Mouse (Mus musculus) erythroblast, embryonic 14.5 days (primary cell): ENCODE results near the gene Rit1. TPM values are rescaled to one million over a fixed set of nuclear protein-coding genes. Genes with fewer than 3 reads are reported as not detected.

Source experiments
- H3K27me3 ChIP-seq: 2 replicates; pipeline ENCODE4 v1.6.1; 2012; ENCODE audit warnings: inconsistent platforms; ENCODE audit not compliant: control insufficient read depth
- H3K36me3 ChIP-seq: 2 replicates; pipeline ENCODE4 v1.6.1; 2012; ENCODE audit warnings: mild to moderate bottlenecking, inconsistent platforms; ENCODE audit not compliant: control insufficient read depth
- H3K4me1 ChIP-seq: 2 replicates; pipeline ENCODE4 v1.6.1; 2012; ENCODE audit warnings: inconsistent platforms; ENCODE audit not compliant: control insufficient read depth
- H3K4me3 ChIP-seq: replicated peaks from 2 replicates; pipeline ENCODE3; 2012; ENCODE audit warnings: moderate library complexity, mild to moderate bottlenecking, inconsistent platforms
- H3K9me3 ChIP-seq: 2 replicates; pipeline ENCODE4 v1.6.1; 2012; ENCODE audit warnings: low read length, inconsistent platforms, mixed read lengths; ENCODE audit not compliant: control insufficient read depth
- GATA1 ChIP-seq: IDR thresholded peaks from 2 replicates; pipeline ENCODE4 v1.6.1; 2012; ENCODE audit warnings: low read length, inconsistent platforms, mixed read lengths
- TAL1 ChIP-seq: IDR thresholded peaks from 3 replicates; pipeline ENCODE4 v1.6.1; 2012; ENCODE audit warnings: low read length, inconsistent platforms, mixed read lengths
- polyA plus RNA-seq: library from polyadenylated mRNA; stranded (reverse); fragments of >175 nt; gene quantifications from 2 replicates; pipeline ENCODE4 v1.2.3, GENCODE M21; 2012

Gene Rit1
- polyA plus RNA-seq, 1 experiment, result 4.6 TPM

DNA sequence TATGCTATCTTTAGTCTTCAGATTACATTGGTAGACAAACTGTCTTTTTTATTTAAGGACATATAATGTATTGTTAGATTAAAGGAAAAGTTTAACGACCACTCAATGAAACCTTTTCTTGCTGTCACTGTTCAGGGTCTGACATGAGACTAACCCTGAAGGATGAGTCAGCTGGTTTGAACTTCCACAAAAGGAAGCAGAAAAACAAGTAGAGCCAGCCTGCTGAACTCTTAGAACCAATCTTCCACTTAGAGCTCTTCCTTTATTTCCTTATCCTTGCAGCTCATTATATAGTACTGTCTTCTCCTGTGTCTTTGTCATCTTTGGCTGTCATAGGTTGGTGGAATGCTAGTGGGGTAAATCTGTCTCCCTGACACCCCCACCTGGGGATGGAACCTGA, 1.2 kb downstream of the Rit1 start:
- Histone ChIP-seq H3K4me3 (peak overlapping the region; percentile 85), H3K4me1 (peaks cover 32% of the 10 kb centered on the region), H3K9me3 (no peaks in the 10 kb centered on the region), H3K36me3 (peaks cover 59% of the 10 kb centered on the region), H3K27me3 (no peaks in the 10 kb centered on the region)
- TF ChIP-seq GATA1 (no peak), TAL1 (no peak)

DNA sequence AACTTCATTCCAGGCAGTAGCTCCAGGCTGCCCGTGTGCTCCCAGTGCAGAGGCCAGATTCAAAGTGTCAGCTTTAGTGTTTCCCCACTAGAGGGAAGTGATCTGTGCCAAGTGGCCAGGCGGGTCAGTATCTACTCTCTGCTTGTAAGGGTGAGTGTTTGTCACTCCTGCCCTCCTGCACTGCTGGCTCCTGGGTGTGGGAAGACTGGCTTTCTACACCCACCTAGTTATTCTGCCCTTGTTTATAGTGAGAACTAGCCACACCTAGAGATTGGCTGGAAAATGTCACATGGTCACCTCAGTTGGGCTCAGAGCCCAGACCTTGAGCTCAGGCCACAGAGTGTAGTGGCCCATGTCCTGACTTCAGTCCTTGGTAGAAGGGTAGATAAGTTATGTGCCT, 2.5 kb downstream of the Rit1 start:
- peak overlapping the region; percentile 85 for H3K4me3 ChIP-seq
- TF ChIP-seq GATA1 (no peak), TAL1 (no peak)
- no peaks in the 10 kb centered on the region for H3K9me3 ChIP-seq
- peaks cover 32% of the 10 kb centered on the region for H3K4me1 ChIP-seq
- H3K27me3 ChIP-seq, result no peaks in the 10 kb centered on the region
- peaks cover 54% of the 10 kb centered on the region for H3K36me3 ChIP-seq

DNA sequence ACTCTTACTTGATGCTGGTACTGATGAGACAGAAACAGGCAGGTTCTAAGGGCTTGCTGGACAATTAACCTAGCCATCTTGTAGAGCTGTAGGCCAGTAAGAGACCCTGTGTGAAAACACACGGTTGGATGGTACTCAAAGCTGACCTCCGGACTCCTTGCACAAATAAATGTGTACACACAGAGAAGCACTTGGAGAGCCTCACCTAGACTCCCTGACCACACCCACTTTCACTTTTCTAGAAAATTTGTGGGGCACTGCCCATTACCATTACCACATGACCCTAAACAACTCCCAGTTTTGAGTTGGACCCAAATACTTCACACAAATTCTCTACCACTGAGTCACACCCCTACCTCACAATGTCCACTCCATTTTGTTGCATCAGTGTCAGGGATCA, 19.9 kb downstream of the Rit1 start:
- Histone ChIP-seq H3K36me3 (peaks cover 3% of the 10 kb centered on the region), H3K27me3 (no peaks in the 10 kb centered on the region; the same call in 1 of the 2 replicates), H3K4me3 (no peak overlapping the region), H3K9me3 (peaks cover 5% of the 10 kb centered on the region; the same call in 1 of the 2 replicates), H3K4me1 (peaks cover under 1% of the 10 kb centered on the region; the same call in 1 of the 2 replicates)
- no peak for TF ChIP-seq TAL1
- no peak for TF ChIP-seq GATA1

DNA sequence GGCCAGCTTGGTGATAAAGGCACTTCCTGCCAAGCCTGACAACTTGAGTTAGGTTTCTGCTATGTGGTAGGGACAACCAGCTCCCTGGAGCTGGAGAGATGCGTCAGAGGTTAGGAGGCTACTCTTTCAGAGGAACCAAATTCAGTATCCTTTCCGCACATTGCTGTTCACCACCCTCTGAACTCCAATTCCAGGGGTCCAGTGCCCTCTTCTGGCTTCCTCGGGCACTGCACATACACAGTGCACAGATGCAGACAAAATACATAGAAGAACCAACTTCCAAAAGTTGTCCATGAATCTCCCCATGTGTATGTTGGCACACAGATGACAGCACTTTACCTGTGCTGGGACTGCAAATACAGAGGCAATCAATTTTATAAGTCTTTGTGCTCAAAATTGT, 22.0 kb downstream of the Rit1 start:
- Histone ChIP-seq H3K9me3 (peaks cover 2% of the 10 kb centered on the region; the same call in 1 of the 2 replicates), H3K4me3 (no peak overlapping the region), H3K36me3 (no peaks in the 10 kb centered on the region), H3K27me3 (no peaks in the 10 kb centered on the region; the same call in 1 of the 2 replicates), H3K4me1 (peaks cover 3% of the 10 kb centered on the region; the same call in 1 of the 2 replicates)
- TF ChIP-seq GATA1, result no peak
- no peak for TF ChIP-seq TAL1

DNA sequence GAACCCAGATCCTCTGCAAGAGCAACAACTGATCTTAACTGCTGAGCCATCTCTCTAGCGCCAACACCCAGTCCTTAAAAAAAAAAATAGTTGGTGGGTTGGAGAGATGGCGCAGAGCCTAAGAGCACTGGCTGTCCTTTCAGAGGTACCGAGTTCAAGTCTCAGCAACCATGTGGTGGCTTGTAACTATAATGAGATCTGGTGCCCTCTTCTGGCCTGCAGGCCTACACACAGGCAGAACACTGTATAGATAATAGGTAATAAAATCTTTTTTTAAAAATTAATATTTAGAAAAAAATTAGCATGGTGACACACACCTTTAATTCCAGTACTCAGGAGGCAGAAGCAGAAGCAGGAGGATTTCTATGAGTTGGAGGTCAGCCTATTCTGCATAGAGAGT, 23.5 kb downstream of the Rit1 start:
- TF ChIP-seq GATA1 (no peak), TAL1 (no peak)
- H3K36me3 ChIP-seq, result no peaks in the 10 kb centered on the region
- no peak overlapping the region for H3K4me3 ChIP-seq
- H3K9me3 ChIP-seq, result peaks cover 2% of the 10 kb centered on the region; the same call in 1 of the 2 replicates
- H3K27me3 ChIP-seq, result no peaks in the 10 kb centered on the region; the same call in 1 of the 2 replicates
- peaks cover 3% of the 10 kb centered on the region; the same call in 1 of the 2 replicates for H3K4me1 ChIP-seq

DNA sequence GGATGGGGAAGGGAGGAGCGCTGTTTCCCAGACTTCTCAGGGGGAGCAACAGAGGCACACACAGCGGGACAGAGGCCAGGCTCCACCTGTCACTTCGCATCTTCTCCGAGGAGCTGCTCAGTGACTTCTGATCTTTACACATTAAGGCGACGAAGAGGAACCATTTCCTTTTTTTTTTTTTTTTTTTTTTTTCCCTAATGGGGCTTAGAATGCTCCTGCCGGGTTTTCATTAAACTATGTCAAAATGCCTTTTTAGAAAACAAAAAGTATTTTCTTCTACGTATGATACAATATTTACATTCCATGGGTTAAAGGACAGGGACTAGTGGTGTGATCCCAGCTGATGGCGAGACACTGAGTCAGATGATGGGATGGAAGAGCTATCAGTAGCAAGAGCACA, 28.9 kb downstream of the Rit1 start:
- Histone ChIP-seq H3K36me3 (no peaks in the 10 kb centered on the region), H3K9me3 (no peaks in the 10 kb centered on the region), H3K27me3 (no peaks in the 10 kb centered on the region), H3K4me3 (no peak overlapping the region), H3K4me1 (peaks cover 19% of the 10 kb centered on the region)
- TF ChIP-seq TAL1, result no peak
- no peak for TF ChIP-seq GATA1

DNA sequence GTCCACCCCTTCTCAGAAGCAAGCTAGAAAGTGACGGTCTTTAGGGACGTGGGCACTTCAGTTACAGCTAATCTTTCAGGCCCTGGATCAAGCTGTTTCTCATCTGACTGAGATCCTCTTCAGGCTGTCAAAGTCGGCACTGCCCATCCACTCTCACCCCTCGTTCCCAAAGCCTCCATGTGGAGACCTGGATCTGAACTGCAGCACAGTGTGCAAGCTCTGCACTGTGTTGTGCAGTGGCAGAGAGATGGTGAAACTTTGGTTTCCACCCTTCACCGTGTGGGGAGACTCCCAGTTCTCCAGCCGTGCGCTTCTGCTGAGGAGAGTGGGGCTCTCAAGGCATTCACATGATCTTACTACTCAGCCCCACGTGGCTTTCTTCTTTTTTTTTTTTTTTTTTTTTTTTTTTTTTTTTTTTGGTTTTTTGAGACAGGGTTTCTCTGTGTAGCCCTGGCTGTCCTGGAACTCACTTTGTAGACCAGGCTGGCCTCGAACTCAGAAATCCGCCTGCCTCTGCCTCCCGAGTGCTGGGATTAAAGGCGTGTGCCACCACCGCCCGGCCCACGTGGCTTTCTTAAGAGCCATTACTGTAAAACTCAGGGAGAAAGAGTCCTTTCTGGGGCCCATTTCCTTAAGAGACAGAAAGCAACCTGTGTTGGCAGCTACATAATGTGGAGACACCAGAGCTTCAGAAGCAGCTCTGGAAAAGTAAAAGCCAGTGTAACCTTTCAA, 29.7 kb downstream of the Rit1 start:
- Histone ChIP-seq H3K36me3 (no peaks in the 10 kb centered on the region), H3K4me1 (peaks cover 19% of the 10 kb centered on the region), H3K9me3 (no peaks in the 10 kb centered on the region), H3K4me3 (no peak overlapping the region), H3K27me3 (no peaks in the 10 kb centered on the region)
- TF ChIP-seq TAL1, result no peak; the same call in 2 of the 3 replicates
- TF ChIP-seq GATA1, result no peak

DNA sequence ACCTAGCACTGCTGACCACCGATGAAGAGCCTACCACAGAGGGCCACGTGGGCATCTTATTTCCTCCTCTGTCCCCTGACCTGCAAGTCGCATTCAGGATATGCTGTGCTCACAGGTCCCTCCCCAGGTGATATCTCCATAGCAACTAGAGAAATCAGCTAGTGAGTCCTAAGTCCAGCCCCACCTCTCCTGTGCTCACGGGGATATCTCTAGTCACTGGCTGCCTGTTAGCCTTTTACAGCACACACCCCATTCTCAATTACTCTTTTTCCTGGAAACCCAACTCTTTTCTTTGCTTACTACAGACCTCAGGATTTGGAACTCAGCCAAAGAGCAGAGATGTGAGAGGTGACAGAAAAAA, 30.2 kb downstream of the Rit1 start:
- no peaks in the 10 kb centered on the region for H3K36me3 ChIP-seq
- no peaks in the 10 kb centered on the region for H3K9me3 ChIP-seq
- peaks cover 16% of the 10 kb centered on the region for H3K4me1 ChIP-seq
- no peaks in the 10 kb centered on the region for H3K27me3 ChIP-seq
- no peak overlapping the region for H3K4me3 ChIP-seq
- no peak for TF ChIP-seq GATA1
- no peak for TF ChIP-seq TAL1

DNA sequence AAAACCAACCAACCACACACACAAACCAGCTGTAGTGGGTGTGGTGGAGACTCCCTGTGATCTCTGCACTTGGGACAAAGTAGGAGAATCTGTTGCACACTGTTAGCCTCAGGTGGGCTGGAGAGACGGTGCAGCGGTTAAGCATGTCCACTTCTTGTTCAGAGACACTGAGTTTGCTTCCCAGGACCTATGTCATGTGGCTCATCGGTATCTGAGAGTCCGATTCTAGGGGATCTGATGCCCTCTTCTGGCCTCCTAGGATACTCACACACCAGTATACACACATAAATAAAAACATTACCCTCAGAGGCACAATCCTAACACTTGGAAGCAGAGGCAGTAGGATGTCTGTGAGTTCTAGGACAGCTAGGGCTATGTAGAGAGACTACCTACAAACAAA, 37.6 kb downstream of the Rit1 start:
- TF ChIP-seq TAL1 (no peak), GATA1 (no peak)
- Histone ChIP-seq H3K27me3 (no peaks in the 10 kb centered on the region), H3K36me3 (no peaks in the 10 kb centered on the region), H3K9me3 (no peaks in the 10 kb centered on the region), H3K4me3 (no peak overlapping the region), H3K4me1 (peaks cover 13% of the 10 kb centered on the region)
